Comparison of ENCODE assay signal across 23 mouse cellular contexts in the genomic region with DNA sequence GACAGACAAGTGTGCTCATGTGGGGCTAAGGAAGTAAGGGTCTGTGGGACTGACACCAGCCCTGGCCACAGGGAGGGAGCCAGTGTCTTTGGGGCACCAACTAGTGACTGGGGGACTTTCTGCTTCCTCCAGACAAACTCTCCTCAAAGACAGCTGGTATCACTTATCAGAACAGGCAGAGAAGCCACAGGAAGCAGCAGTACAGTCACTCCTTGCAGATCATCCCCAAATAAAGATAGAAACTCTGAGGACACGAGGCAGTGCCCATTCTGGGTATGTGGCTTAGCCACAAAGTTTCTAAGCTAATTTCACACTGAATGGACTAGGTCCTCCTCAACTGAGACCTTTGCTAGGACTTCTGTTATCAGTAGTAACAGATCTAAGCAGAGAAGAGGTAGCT. TPM values are rescaled to one million over a fixed set of nuclear protein-coding genes. Genes with fewer than 3 reads are reported as not detected.
DNase-seq lines count a peak whose midpoint lies in the region; ATAC-seq and TF ChIP-seq lines count a peak whose summit lies in the region.
"Had no signal": no experiment of that assay in that cellular context is flagged by ENCODE, and none has a peak within 500 bp of the region (broad histone marks: within the 10 kb centered on the region; RNA-seq: fewer than 3 reads in every experiment).

No protein-coding gene starts in this region.

- no peak overlapping the region for H3K4me3 ChIP-seq in liver, embryonic 16.5 days (ENCODE audit: low read depth, low read length)
- H3K4me3 ChIP-seq in thymus, adult 2 months (ENCODE audit: control insufficient read depth, insufficient read depth, low read length) = no peak overlapping the region
- H3K4me3 ChIP-seq: embryonic facial prominence, embryonic 12.5 days; erythroblast, embryonic 14.5 days; heart, embryonic 13.5 days; hindbrain, embryonic 15.5 days had no signal

- TF ChIP-seq CTCF in thymus, adult 2 months (IDR thresholded peaks at IDR 0.05; ENCODE audit: borderline replicate concordance, control insufficient read depth, extremely low read depth, insufficient read depth, low read length, poor library complexity) = no peak

- H3K4me2 ChIP-seq in liver, embryonic 16.5 days (ENCODE audit: low read depth, low read length) = no peak overlapping the region
- H3K4me2 ChIP-seq: embryonic facial prominence, embryonic 12.5 days; heart, embryonic 13.5 days; hindbrain, embryonic 15.5 days; midbrain, embryonic 11.5 days had no signal

- H3K27me3 ChIP-seq in liver, embryonic 16.5 days (ENCODE audit: control insufficient read depth, insufficient read depth, low read depth, low read length) = no peaks in the 10 kb centered on the region
- H3K27me3 ChIP-seq in thymus, adult 2 months (ENCODE audit: control insufficient read depth, insufficient read depth, low read length) = no peaks in the 10 kb centered on the region
- H3K27me3 ChIP-seq: embryonic facial prominence, embryonic 12.5 days; heart, embryonic 13.5 days; hindbrain, embryonic 15.5 days had no signal

- no peaks in the 10 kb centered on the region for H3K9me3 ChIP-seq in liver, embryonic 16.5 days (replicated peaks; ENCODE audit: control insufficient read depth, low read length)
- H3K9me3 ChIP-seq: embryonic facial prominence, embryonic 12.5 days; heart, embryonic 13.5 days; hindbrain, embryonic 15.5 days had no signal

- H3K36me3 ChIP-seq in liver, embryonic 16.5 days (ENCODE audit: control insufficient read depth, insufficient read depth) = peaks cover 6% of the 10 kb centered on the region; the same call in 1 of the 2 replicates
- H3K36me3 ChIP-seq in thymus, adult 2 months (ENCODE audit: control insufficient read depth, insufficient read depth, low read length) = peaks cover 51% of the 10 kb centered on the region

- peaks cover 32% of the 10 kb centered on the region for H3K4me1 ChIP-seq in liver, embryonic 16.5 days (ENCODE audit: control insufficient read depth, low read depth, low read length)
- H3K4me1 ChIP-seq in thymus, adult 2 months (replicated peaks; ENCODE audit: control insufficient read depth, insufficient read depth, low read length) = peaks cover 13% of the 10 kb centered on the region
- H3K4me1 ChIP-seq: embryonic facial prominence, embryonic 12.5 days; hindbrain, embryonic 15.5 days had no signal

- DNase-seq in 416B (ENCODE audit: low read depth) (peak; percentile 99), MEL-GATA-1-ER (ENCODE audit: extremely low read depth, low read depth) (peak; percentile 96)
- no peak for DNase-seq in urinary bladder, postnatal 36 days (ENCODE audit: low spot score in 2 of 2)
- DNase-seq in thymus, adult 2 months = no peak
- DNase-seq in gastrocnemius, postnatal 10 days = no peak
- DNase-seq in adrenal gland, postnatal 4 days (ENCODE audit: low spot score in 2 of 2) = no peak
- DNase-seq: adrenal gland, postnatal 25 days; cerebellum, adult 9-11 months; heart, postnatal 36 days; kidney, postnatal 4 days; lung, adult 2 months; spleen, adult 18-20 months; thymus, postnatal 25 days had no signal

- TF ChIP-seq POLR2A in thymus, adult 2 months (IDR thresholded peaks at IDR 0.05; ENCODE audit: control insufficient read depth, extremely low read depth, insufficient read depth, low read length, poor library complexity) = no peak

- H3K9ac ChIP-seq in liver, embryonic 16.5 days (ENCODE audit: low read depth, low read length) = no peak overlapping the region
- H3K9ac ChIP-seq: embryonic facial prominence, embryonic 12.5 days; heart, embryonic 13.5 days; hindbrain, embryonic 15.5 days had no signal

- peak; percentile 53 to 63 for ATAC-seq in hematopoietic stem cell, adult 5-6 weeks (replicated peaks in 1 of 2; ENCODE audit: insufficient read depth in 1 of 2, low FRiP score in 2 of 2, low TSS enrichment in 1 of 2, low read depth in 1 of 2, poor library complexity in 2 of 2, severe bottlenecking in 2 of 2)
- ATAC-seq in liver, embryonic 16.5 days (ENCODE audit: low read depth) = peak; percentile 70
- ATAC-seq: activated CD4-positive, CD25-positive, alpha-beta regulatory T cell, adult 4 months; forebrain, embryonic 14.5 days; intestine, embryonic 16.5 days had no signal

- H3K27ac ChIP-seq in liver, embryonic 16.5 days (ENCODE audit: low read length) = peak overlapping the region; percentile 58
- H3K27ac ChIP-seq in thymus, adult 2 months (ENCODE audit: control insufficient read depth, insufficient read depth, low read length) = no peak overlapping the region
- H3K27ac ChIP-seq: embryonic facial prominence, embryonic 12.5 days; heart, embryonic 13.5 days; hindbrain, embryonic 15.5 days had no signal

- 17% methylated on average over 1 of the region's 1 CpGs for WGBS in liver, embryonic 16.5 days (ENCODE audit: insufficient replicate concordance)
- 8% methylated on average over 1 of the region's 1 CpGs for WGBS in thymus, adult 2 months

RNA-seq across cellular contexts. Expression of gene Cttn, which starts 22.1 kb away (rescaled TPM):
- 33.5 and 65.6 TPM in 2 replicates for total RNA-seq in hematopoietic stem cell, adult 5-6 weeks (2017)
- 33.7 and 34.1 TPM in 2 replicates for polyA plus RNA-seq in liver, embryonic 16.5 days (2015; fragmentation: Nextera tagmentation; extraction: Ambion mirVana)
- polyA plus RNA-seq in thymus, adult 2 months (2012; rRNA removed) = 17.6 and 22.0 TPM in 2 replicates
- 10 to 100 TPM; 55.7 to 62.8 TPM for total RNA-seq in gastrocnemius, postnatal 10 days (2021)
- total RNA-seq in adrenal gland, postnatal 4 days (2021) = 100 to 1,000 TPM; 189 to 193 TPM

Comparison
In these comparisons a context has a peak if more than half of its experiments do, and no peak if none do; other contexts are left out.
1. DNase-seq: peak in 416B (single experiment) and MEL-GATA-1-ER (single experiment); none in urinary bladder, postnatal 36 days (0 of 2), thymus, adult 2 months (single experiment), gastrocnemius, postnatal 10 days (single experiment) and adrenal gland, postnatal 4 days (0 of 2).